Mouse (Mus musculus) G1E (cell line): Measurements from ENCODE around the gene Zfp13. TPM values are rescaled to one million over a fixed set of nuclear protein-coding genes. Genes with fewer than 3 reads are reported as not detected.
"Not testable (repeated sequence)": the region's sequence is repeated elsewhere in the genome, so short reads cannot be mapped to it uniquely, and the experiment has no call there.

ENCODE experiments used
- ATAC-seq: 2 replicates; pipeline ENCODE4 v1.8.0; 2016; ENCODE audit warnings: mild to moderate bottlenecking; ENCODE audit not compliant: insufficient number of reproducible peaks, poor library complexity, low FRiP score, severe bottlenecking; ENCODE audit errors: extremely low read depth
- DNase-seq: peaks from one replicate; pipeline ENCODE4 v3.0.0; 2012; ENCODE audit warnings: low spot score
- H3K27me3 ChIP-seq: 2 replicates; pipeline ENCODE4 v1.6.1; 2012; ENCODE audit warnings: mild to moderate bottlenecking, low read length, inconsistent platforms; ENCODE audit not compliant: insufficient read depth
- H3K36me3 ChIP-seq: replicated peaks from 2 replicates; pipeline ENCODE3; 2012; ENCODE audit warnings: mild to moderate bottlenecking, inconsistent platforms
- H3K4me1 ChIP-seq: 2 replicates; pipeline ENCODE4 v1.6.1; 2012; ENCODE audit warnings: low read depth, low read length, inconsistent platforms, mixed read lengths; ENCODE audit not compliant: insufficient read depth
- H3K4me3 ChIP-seq: 2 replicates; pipeline ENCODE4 v1.5.1; 2012; ENCODE audit warnings: low read depth, mild to moderate bottlenecking, inconsistent platforms, low read length, moderate library complexity, mixed read lengths
- H3K9me3 ChIP-seq: replicated peaks from 2 replicates; pipeline ENCODE4 v1.6.1; 2012; ENCODE audit warnings: inconsistent platforms
- CTCF ChIP-seq: IDR thresholded peaks from 2 replicates; pipeline ENCODE4 v1.5.1; 2012; ENCODE audit warnings: low read depth, low read length, inconsistent platforms, mixed read lengths
- GATA1 ChIP-seq: IDR thresholded peaks from 2 replicates; pipeline ENCODE4 v1.6.1; 2012; ENCODE audit warnings: borderline replicate concordance, low read length, inconsistent platforms, mixed read lengths
- GATA2 ChIP-seq: IDR thresholded peaks from 2 replicates; pipeline ENCODE4 v1.6.1; 2012; ENCODE audit warnings: low read depth, low read length, inconsistent platforms, borderline replicate concordance
- POLR2AphosphoS5 ChIP-seq: IDR thresholded peaks from 2 replicates; pipeline ENCODE4 v1.6.1; 2012; ENCODE audit warnings: low read depth, low read length, inconsistent platforms; ENCODE audit not compliant: insufficient replicate concordance
- TAL1 ChIP-seq: conservative IDR thresholded peaks from 2 replicates; pipeline ENCODE4 v1.6.1; 2012; ENCODE audit warnings: low read depth, low read length, inconsistent platforms, mixed read lengths
- polyA plus RNA-seq: library from polyadenylated mRNA; stranded (reverse); fragments of >175 nt; gene quantifications from 2 replicates; pipeline ENCODE4 v1.2.3, GENCODE M21; 2012
- total RNA-seq, 2 experiments: library from RNA; stranded (forward) in 1 of 2; stranded (reverse) in 1 of 2; fragments of 200-1000 nt in 1 of 2; fragments of >200 nt in 1 of 2; fragmentation: Nextera tagmentation in 1 of 2; gene quantifications; 2 replicates each; pipeline ENCODE4 v1.2.3; 2014 to 2017

Gene Zfp13
- total and polyA plus RNA-seq, 3 experiments = 0.12 TPM; not detected in 2

DNA sequence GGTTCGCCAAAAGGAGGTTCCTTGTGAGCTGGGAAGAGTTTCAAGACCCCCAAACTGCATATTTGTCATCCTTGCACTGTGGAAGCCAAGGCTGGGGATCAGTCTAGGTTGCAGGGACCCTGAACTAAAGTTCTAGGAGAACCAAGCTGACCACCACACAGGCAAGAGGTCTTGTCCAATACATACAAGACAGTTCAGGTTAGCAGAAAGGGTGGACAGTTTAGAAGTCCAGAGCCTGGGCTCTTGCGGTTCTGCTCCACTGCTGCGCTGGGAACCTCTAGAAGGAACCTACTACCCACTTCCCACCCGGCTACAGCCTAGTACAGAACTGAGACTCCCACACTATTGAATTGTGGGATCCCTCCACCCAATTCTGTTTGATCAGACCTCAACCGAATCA is 59.7 kb downstream of the Zfp13 start:
- no peak for DNase-seq
- H3K4me3 ChIP-seq = no peak overlapping the region
- TF ChIP-seq GATA1 (no peak), TAL1 (no peak), GATA2 (no peak), POLR2AphosphoS5 (no peak), CTCF (no peak)
- H3K27me3 ChIP-seq = 0 out of 2 replicates have a peak, but pooled peaks cover 6% of the 10 kb centered on the region
- no peak for ATAC-seq
- H3K36me3 ChIP-seq = no peaks in the 10 kb centered on the region
- H3K4me1 ChIP-seq = peaks cover 22% of the 10 kb centered on the region
- no peaks in the 10 kb centered on the region for H3K9me3 ChIP-seq

DNA sequence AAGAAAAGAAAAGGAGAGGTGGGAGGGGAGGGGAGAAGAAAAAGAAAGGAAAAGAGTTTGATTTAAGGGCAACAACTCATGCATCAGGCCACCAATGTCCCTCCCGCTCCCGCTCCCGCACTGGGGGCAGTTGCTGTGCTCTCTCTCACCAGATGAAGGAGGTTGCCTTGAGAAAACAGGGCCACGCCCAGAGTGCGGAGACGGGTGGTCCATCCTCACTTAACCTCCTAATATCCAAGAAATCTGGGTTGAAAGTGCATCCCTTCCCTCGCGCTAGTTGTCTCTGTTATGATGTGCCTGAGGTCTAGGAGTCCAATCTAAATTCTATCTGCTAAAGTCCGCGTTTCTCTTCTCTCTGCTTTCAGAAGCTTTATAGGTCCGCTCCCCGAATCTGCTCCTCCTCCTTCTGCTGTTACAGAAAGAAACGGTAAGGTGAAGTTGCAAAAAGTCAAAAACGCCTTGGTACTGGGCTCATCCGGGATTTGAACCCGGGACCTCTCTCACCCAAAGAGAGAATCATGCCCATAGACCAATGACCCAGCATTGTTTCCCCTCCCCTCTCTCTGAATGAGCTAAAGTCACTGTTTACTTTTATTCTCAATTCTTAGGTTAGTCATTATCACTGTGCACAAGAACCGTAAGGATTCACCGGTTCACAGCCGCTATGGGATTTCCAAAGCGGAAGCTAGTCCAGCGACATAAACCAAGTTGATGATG is 60.8 kb downstream of the Zfp13 start:
- peaks cover 20% of the 10 kb centered on the region for H3K4me1 ChIP-seq

DNA sequence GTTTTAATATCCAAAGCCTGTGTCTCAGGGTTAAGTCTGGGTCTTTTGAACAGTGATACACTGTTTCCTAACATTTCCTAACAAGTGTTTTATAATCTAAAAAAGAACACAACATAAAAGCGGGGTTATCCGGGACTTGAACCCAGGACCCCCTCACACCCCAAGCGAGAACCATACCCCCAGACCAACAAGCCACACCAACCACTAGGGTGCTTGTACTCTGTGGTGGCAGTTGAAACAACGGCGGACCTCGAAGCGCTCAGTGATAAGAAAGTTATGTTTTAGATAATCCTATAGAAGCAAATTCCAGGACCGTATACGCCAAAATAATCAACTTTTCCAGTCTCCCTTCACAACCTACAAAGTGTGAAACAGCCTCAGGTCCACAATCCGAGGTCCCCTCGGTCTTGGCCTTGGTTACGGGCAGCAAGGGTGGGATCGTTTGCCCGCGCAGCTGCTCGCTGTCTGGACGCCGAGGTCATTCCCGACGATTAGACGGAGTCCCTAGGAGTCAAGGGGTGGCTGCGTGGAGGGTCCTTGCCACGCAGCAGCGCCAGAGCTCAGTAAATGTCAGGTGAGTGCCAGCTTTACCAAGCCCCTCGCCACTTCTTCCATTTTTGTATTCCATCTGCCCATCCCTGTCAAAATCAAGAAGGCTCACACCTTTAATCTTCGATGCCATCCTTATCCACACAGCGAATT is 61.6 kb downstream of the Zfp13 start:
- Histone ChIP-seq H3K36me3 (no peaks in the 10 kb centered on the region), H3K4me1 (peaks cover 13% of the 10 kb centered on the region), H3K4me3 (no peak overlapping the region; the same call in 1 of the 2 replicates), H3K9me3 (no peaks in the 10 kb centered on the region), H3K27me3 (0 out of 2 replicates have a peak, but pooled peaks cover 6% of the 10 kb centered on the region)
- DNase-seq (no peak), ATAC-seq (no peak)
- TF ChIP-seq GATA2 (no peak), POLR2AphosphoS5 (no peak), GATA1 (no peak), TAL1 (no peak), CTCF (no peak)

More for the DNA sequence above, 60.8 kb downstream of the Zfp13 start:
- ATAC-seq (no peak), DNase-seq (no peak)
- no peak overlapping the region for H3K4me3 ChIP-seq
- no peaks in the 10 kb centered on the region for H3K36me3 ChIP-seq
- TF ChIP-seq GATA2 (no peak), TAL1 (no peak), GATA1 (no peak), POLR2AphosphoS5 (no peak), CTCF (no peak)
- 0 out of 2 replicates have a peak, but pooled peaks cover 6% of the 10 kb centered on the region for H3K27me3 ChIP-seq
- H3K9me3 ChIP-seq = no peaks in the 10 kb centered on the region

DNA sequence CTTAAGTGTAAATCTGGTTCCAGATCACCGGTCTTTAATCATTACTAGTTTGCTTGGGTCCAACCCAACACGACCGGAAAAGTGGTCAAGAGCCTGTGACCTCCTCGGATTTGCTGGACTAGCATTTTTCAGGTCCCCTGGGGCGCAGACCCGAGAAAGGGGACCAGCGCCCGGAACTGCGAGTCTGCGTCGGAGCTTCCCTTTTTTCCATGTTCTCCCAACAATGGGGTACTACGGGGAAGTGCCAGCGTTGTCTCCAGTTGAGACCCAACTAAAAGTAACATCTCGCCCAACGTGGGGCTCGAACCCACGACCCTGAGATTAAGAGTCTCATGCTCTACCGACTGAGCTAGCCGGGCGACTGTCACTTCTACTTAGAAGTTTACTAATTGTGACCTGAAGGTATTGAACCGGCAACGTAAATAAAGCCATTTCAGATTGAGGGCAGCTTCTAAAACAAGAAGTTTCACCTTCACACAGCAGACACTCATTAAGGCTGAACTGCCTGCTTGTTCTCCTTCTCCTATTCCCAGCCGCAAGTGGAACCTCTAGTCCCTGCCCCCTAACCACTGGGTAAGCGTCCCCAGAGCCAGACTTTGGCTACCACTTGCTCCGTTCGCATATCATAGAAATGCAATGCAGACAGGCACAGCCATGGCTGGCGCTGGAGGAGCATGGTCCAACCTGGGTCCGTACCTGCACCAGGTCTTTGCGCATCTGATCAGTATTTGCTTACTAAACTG is 64.1 kb downstream of the Zfp13 start:
- not testable (repeated sequence) for H3K4me1 ChIP-seq, DNase-seq, H3K4me3 ChIP-seq, H3K36me3 ChIP-seq, H3K9me3 ChIP-seq, H3K27me3 ChIP-seq
- ATAC-seq = 0 out of 2 replicates have a peak, but pooled peaks have one; percentile 10

DNA sequence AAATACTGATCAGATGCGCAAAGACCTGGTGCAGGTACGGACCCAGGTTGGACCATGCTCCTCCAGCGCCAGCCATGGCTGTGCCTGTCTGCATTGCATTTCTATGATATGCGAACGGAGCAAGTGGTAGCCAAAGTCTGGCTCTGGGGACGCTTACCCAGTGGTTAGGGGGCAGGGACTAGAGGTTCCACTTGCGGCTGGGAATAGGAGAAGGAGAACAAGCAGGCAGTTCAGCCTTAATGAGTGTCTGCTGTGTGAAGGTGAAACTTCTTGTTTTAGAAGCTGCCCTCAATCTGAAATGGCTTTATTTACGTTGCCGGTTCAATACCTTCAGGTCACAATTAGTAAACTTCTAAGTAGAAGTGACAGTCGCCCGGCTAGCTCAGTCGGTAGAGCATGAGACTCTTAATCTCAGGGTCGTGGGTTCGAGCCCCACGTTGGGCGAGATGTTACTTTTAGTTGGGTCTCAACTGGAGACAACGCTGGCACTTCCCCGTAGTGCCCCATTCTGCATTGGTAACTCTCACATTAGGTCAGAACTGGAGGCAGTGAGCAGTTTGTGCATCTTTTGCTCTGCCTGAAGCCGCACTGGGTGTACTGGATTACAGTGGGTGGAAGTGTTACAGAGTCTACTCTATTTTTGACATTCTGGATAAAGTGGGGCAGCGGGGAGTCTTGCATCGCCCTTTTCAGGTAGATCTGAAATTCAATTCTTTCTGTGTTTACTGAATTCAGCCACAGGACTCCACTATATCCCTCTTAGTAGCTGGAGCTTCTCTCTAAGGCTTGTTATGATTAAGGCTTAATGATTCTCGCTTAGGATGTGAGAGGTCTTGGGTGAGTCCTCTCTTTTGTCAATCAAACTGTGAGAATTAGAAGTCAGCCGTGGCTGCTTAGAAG is 65.4 kb downstream of the Zfp13 start:
- 0 out of 2 replicates have a peak, but pooled peaks have one; percentile 22 for ATAC-seq
- H3K4me3 ChIP-seq, H3K9me3 ChIP-seq, DNase-seq, H3K4me1 ChIP-seq, H3K36me3 ChIP-seq, H3K27me3 ChIP-seq: not testable (repeated sequence)

DNA sequence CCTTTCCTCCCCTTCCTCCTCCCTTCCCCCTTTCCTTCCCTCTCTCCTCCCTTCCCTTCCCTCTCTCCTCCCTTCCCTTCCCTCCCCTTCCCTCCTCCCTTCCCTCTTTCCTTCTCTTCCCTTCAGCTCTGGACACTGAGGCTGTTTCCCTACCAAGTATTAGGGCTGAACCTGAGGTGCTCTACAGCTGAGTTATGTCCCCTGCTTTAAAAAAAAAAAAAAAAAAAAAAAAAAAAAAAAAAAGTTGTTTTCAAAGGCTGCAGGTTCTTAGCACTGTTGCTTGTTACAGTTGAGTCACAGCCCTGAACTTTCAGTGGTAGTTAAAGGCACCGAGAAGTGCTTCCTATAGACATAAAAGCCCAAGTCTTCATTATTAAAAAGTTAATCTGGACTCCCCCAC is 67.9 kb downstream of the Zfp13 start:
- not testable (repeated sequence) for DNase-seq, H3K4me3 ChIP-seq, H3K36me3 ChIP-seq, ATAC-seq, H3K9me3 ChIP-seq, H3K27me3 ChIP-seq, H3K4me1 ChIP-seq

Other genes with a start within 250 kb of the Zfp13 start
Only the 20 nearest of the 22 such genes appear.
- gene Vmn2r116, start 214.9 kb downstream of the Zfp13 start, total RNA-seq (2014; fragmentation: Nextera tagmentation) = not detected in 2 replicates
- gene Vmn2r116, start 214.9 kb downstream of the Zfp13 start, total RNA-seq (2017) = 0.06 and 0.16 TPM in 2 replicates
- gene Vmn2r116, start 214.9 kb downstream of the Zfp13 start, polyA plus RNA-seq = not detected in 2 replicates
- not detected in 2 replicates for gene Vmn2r117, start 119.8 kb downstream of the Zfp13 start, total RNA-seq (2014; fragmentation: Nextera tagmentation)
- under 0.01 and 0.05 TPM in 2 replicates for gene Vmn2r117, start 119.8 kb downstream of the Zfp13 start, total RNA-seq (2017)
- gene Vmn2r117, start 119.8 kb downstream of the Zfp13 start, polyA plus RNA-seq = not detected in 2 replicates
- 1.4 and 4.4 TPM in 2 replicates for gene Zfp213, start 35.2 kb downstream of the Zfp13 start, total RNA-seq (2014; fragmentation: Nextera tagmentation)
- gene Zfp213, start 35.2 kb downstream of the Zfp13 start, total RNA-seq (2017) = 4.2 and 5.3 TPM in 2 replicates
- gene Zfp213, start 35.2 kb downstream of the Zfp13 start, polyA plus RNA-seq = 7.3 and 9.2 TPM in 2 replicates
- gene Zscan10, start 1.4 kb upstream of the Zfp13 start, total RNA-seq (2014; fragmentation: Nextera tagmentation) = 0.29 and 0.45 TPM in 2 replicates
- gene Zscan10, start 1.4 kb upstream of the Zfp13 start, total RNA-seq (2017) = 0.12 and 0.44 TPM in 2 replicates
- 0.09 and 0.10 TPM in 2 replicates for gene Zscan10, start 1.4 kb upstream of the Zfp13 start, polyA plus RNA-seq
- gene Mmp25, start 45.8 kb upstream of the Zfp13 start, total RNA-seq (2014; fragmentation: Nextera tagmentation) = not detected in 2 replicates
- 0.06 and 0.11 TPM in 2 replicates for gene Mmp25, start 45.8 kb upstream of the Zfp13 start, total RNA-seq (2017)
- not detected in 2 replicates for gene Mmp25, start 45.8 kb upstream of the Zfp13 start, polyA plus RNA-seq
- not detected in 2 replicates for gene Bicdl2, start 61.0 kb upstream of the Zfp13 start, total RNA-seq (2014; fragmentation: Nextera tagmentation)
- not detected in 2 replicates for gene Bicdl2, start 61.0 kb upstream of the Zfp13 start, total RNA-seq (2017)
- not detected in 2 replicates for gene Bicdl2, start 61.0 kb upstream of the Zfp13 start, polyA plus RNA-seq
- 42.3 and 54.4 TPM in 2 replicates for gene Hcfc1r1, start 74.1 kb upstream of the Zfp13 start, total RNA-seq (2014; fragmentation: Nextera tagmentation)
- 44.6 and 48.4 TPM in 2 replicates for gene Hcfc1r1, start 74.1 kb upstream of the Zfp13 start, total RNA-seq (2017)
- 330 and 356 TPM in 2 replicates for gene Hcfc1r1, start 74.1 kb upstream of the Zfp13 start, polyA plus RNA-seq
- 12.0 and 21.6 TPM in 2 replicates for gene Thoc6, start 74.4 kb upstream of the Zfp13 start, total RNA-seq (2014; fragmentation: Nextera tagmentation)
- gene Thoc6, start 74.4 kb upstream of the Zfp13 start, total RNA-seq (2017) = 44.7 and 48.6 TPM in 2 replicates
- 79.7 and 80.0 TPM in 2 replicates for gene Thoc6, start 74.4 kb upstream of the Zfp13 start, polyA plus RNA-seq
- gene Tnfrsf12a, start 78.0 kb upstream of the Zfp13 start, total RNA-seq (2014; fragmentation: Nextera tagmentation) = 1.3 and 3.4 TPM in 2 replicates
- gene Tnfrsf12a, start 78.0 kb upstream of the Zfp13 start, total RNA-seq (2017) = 5.0 and 5.7 TPM in 2 replicates
- 4.8 and 5.5 TPM in 2 replicates for gene Tnfrsf12a, start 78.0 kb upstream of the Zfp13 start, polyA plus RNA-seq
- not detected in 2 replicates for gene Cldn6, start 79.8 kb upstream of the Zfp13 start, total RNA-seq (2014; fragmentation: Nextera tagmentation)
- gene Cldn6, start 79.8 kb upstream of the Zfp13 start, total RNA-seq (2017) = not detected in 2 replicates
- gene Cldn6, start 79.8 kb upstream of the Zfp13 start, polyA plus RNA-seq = not detected in 2 replicates
- gene Cldn9, start 84.5 kb upstream of the Zfp13 start, total RNA-seq (2014; fragmentation: Nextera tagmentation) = not detected in 2 replicates
- not detected in 2 replicates for gene Cldn9, start 84.5 kb upstream of the Zfp13 start, total RNA-seq (2017)
- not detected in 2 replicates for gene Cldn9, start 84.5 kb upstream of the Zfp13 start, polyA plus RNA-seq
- gene 1520401A03Rik, start 123.3 kb upstream of the Zfp13 start, total RNA-seq (2014; fragmentation: Nextera tagmentation) = not detected in 2 replicates
- 0.05 TPM in 1 of 2 replicates, not detected in the other for gene 1520401A03Rik, start 123.3 kb upstream of the Zfp13 start, total RNA-seq (2017)
- gene 1520401A03Rik, start 123.3 kb upstream of the Zfp13 start, polyA plus RNA-seq = 0.02 TPM in 1 of 2 replicates, not detected in the other
- 33.5 and 41.1 TPM in 2 replicates for gene Pkmyt1, start 126.8 kb upstream of the Zfp13 start, total RNA-seq (2014; fragmentation: Nextera tagmentation)
- gene Pkmyt1, start 126.8 kb upstream of the Zfp13 start, total RNA-seq (2017) = 10.8 and 12.9 TPM in 2 replicates
- gene Pkmyt1, start 126.8 kb upstream of the Zfp13 start, polyA plus RNA-seq = 125 and 147 TPM in 2 replicates
- gene Paqr4, start 141.4 kb upstream of the Zfp13 start, total RNA-seq (2014; fragmentation: Nextera tagmentation) = 0.39 and 1.9 TPM in 2 replicates
- gene Paqr4, start 141.4 kb upstream of the Zfp13 start, total RNA-seq (2017) = 2.6 and 3.2 TPM in 2 replicates
- 2.3 and 3.5 TPM in 2 replicates for gene Paqr4, start 141.4 kb upstream of the Zfp13 start, polyA plus RNA-seq
- not detected in 2 replicates for gene Kremen2, start 146.3 kb upstream of the Zfp13 start, total RNA-seq (2014; fragmentation: Nextera tagmentation)
- 0.05 and 0.29 TPM in 2 replicates for gene Kremen2, start 146.3 kb upstream of the Zfp13 start, total RNA-seq (2017)
- gene Kremen2, start 146.3 kb upstream of the Zfp13 start, polyA plus RNA-seq = 1.2 and 1.4 TPM in 2 replicates
- gene Flywch1, start 172.1 kb upstream of the Zfp13 start, total RNA-seq (2014; fragmentation: Nextera tagmentation) = 11.9 and 14.1 TPM in 2 replicates
- 18.2 and 22.3 TPM in 2 replicates for gene Flywch1, start 172.1 kb upstream of the Zfp13 start, total RNA-seq (2017)
- gene Flywch1, start 172.1 kb upstream of the Zfp13 start, polyA plus RNA-seq = 42.7 and 44.6 TPM in 2 replicates
- not detected in 2 replicates for gene Flywch2, start 186.6 kb upstream of the Zfp13 start, total RNA-seq (2014; fragmentation: Nextera tagmentation)
- 0.12 TPM in 1 of 2 replicates, not detected in the other for gene Flywch2, start 186.6 kb upstream of the Zfp13 start, total RNA-seq (2017)
- not detected in 2 replicates for gene Flywch2, start 186.6 kb upstream of the Zfp13 start, polyA plus RNA-seq
- gene Srrm2, start 191.0 kb upstream of the Zfp13 start, total RNA-seq (2014; fragmentation: Nextera tagmentation) = 1,039 and 1,150 TPM in 2 replicates
- 66.6 and 86.7 TPM in 2 replicates for gene Srrm2, start 191.0 kb upstream of the Zfp13 start, total RNA-seq (2017)
- 141 and 329 TPM in 2 replicates for gene Srrm2, start 191.0 kb upstream of the Zfp13 start, polyA plus RNA-seq
- 452 and 468 TPM in 2 replicates for gene Elob, start 229.6 kb upstream of the Zfp13 start, total RNA-seq (2014; fragmentation: Nextera tagmentation)
- 171 and 225 TPM in 2 replicates for gene Elob, start 229.6 kb upstream of the Zfp13 start, total RNA-seq (2017)
- gene Elob, start 229.6 kb upstream of the Zfp13 start, polyA plus RNA-seq = 658 and 984 TPM in 2 replicates
- gene Prss33, start 236.6 kb upstream of the Zfp13 start, total RNA-seq (2014; fragmentation: Nextera tagmentation) = not detected in 2 replicates
- 0.11 TPM in 1 of 2 replicates, not detected in the other for gene Prss33, start 236.6 kb upstream of the Zfp13 start, total RNA-seq (2017)
- not detected in 2 replicates for gene Prss33, start 236.6 kb upstream of the Zfp13 start, polyA plus RNA-seq